Mouse (Mus musculus): Measurements from ENCODE around the gene Trmt2a.

Trmt2a gene

DNA sequence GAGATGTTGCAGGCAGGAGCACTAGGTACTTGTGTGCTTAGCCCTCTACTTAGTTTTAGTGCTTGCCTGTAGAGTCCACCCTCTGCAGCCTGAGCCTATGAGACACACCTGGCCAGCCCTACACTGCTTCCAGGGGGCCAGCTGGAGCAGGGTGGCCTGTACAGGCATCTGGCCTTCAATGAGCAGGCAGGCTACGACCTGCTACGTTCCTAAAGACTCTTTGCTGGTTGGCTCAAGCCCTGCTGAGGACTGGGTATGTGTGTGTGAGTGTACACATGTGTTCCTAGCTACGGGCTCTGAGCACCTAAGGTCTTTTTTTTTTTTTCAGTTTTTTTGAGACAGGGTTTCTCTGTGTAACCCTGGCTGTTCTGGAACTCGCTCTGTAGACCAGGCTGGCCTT is 17.0 kb upstream of the Trmt2a start:
- DNase-seq (ENCODE audit: low spot score), result no peak

DNA sequence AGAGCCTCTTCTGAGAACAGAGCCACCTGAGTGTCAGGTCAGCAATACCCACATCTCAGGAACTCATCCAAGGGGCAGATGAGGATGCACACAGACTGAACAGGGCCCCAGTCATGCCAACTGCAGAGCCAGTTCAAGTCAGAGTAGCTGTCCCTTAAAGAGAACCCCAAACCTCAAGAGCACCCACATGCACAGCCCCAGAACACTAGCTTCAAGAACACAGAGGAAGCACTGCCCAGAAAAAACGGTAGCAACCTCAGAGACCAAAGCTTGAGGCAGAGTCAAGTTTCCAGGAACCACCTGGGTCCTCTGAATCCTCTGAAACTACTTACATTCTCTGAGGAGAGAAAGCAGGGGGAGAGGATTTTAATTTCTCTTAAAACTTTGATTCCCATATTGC is 15.0 kb upstream of the Trmt2a start:
- no peak for DNase-seq (ENCODE audit: low spot score)

GRCm38 (mm10) chr16:18233919-18234670 is 14.4 kb upstream of the Trmt2a start:
- no peak for DNase-seq (ENCODE audit: low spot score)

DNA sequence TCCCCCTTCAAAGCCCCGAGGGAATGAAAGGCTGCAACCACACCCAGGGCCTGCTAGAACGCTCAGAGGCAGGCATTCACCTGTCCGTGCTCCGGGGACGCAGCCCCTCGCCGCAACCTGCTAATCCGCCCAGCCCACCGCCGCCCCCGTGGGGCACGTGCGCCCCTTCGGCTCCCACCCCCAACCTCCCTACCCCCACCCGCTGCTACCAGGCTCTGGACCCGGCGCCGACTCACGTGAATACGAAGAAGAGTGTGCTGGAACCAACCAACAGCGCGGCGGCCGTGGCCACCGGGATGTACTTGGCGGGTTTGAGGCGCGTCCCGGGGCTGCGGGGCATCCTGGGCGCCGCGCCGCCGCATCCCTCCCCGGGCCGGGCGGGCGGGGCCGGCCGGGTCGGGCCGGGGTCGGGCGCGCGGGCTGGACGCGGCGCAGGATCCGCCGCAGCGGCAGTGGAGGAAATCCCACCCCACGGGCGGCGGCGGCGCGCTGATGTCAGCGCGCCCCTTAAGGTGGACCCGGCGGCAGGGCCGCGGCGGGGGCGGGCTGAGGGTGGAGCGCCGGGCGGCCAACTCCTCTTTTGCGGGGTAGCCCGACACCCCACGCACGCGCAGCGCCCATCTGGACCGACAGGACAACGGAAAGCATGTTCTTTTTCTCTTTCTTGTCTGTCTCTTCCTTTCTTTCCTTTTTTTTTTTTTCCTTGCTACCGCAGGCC is 13.6 kb upstream of the Trmt2a start, which contains the start of gene Zdhhc8:
Gene Zdhhc8, minus strand, starts transcription at position 466 of the 718 bp plus-strand sequence.
- DNase-seq (ENCODE audit: low spot score), result peak; percentile 80

DNA sequence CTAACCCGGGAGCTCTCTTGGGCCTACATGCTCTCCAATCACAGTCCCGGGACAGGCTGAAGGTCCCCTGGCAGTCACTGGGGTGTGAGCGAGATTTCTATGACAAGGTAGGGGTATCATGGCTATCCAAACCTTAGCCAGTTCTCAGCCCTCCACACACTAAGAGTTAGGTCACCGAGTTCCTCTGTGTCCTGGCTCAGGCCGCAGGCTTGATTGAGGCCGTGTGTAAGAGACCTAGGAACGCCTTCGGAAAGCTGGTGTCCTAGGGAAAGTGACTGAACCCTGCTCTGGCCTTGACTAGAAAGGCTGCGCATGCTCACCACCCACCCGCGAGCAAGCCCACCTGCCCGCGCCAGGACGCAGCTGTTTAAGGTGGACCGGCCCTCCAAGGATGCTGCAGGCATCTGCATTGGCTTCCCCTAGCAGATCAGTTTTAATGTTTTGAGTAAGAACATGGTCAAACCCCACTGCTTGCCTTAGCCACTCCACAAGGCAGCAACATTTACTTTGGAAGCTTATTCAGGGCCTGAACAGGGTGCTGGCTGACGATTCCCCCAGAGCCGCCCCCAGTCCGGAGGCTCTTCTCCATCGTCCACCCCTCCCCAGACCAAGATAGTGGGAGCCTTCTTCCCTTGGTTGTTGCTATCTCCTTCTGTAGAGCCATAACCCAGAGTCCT is 13.0 kb upstream of the Trmt2a start:
- peak; percentile 44 for DNase-seq (ENCODE audit: low spot score)

DNA sequence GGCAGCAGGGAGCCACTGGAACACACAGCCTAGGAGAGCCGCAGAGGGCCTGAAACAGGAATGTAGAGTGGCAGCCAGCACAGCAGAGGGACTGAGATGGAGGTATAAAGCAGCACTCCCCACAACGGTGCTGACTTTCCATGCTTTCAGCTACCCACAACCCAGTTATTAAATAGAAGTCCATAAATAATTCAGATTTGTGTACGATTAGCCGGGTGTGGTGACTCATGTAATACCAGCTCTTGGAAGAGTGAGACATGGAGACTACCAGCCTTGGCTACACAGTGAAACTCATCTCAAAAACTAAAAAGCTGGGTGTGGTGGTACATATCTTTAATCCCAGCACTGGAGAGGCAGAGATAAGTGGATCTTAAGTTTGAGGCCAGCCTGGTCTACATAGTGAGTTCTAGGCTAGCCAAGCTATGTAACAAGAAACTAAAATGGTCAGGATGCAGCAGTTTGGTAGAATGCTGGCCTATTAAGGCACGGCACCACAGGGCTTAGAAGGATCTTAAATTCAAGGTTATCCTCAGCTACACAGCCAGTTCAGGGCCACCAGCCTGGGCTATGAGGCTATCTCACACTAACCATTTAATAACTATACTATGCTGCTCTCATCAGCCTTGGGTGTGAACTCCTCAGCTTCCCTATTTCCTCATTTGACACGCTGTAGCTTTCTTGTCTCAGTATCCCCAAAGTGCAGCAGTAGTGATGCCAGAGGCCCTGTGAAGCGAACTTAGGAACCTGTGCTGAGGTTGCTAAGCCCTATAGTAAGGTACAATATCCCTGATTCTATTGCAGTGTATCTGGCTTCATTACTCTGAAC is 11.6 kb upstream of the Trmt2a start:
- DNase-seq (ENCODE audit: low spot score), result no peak

DNA sequence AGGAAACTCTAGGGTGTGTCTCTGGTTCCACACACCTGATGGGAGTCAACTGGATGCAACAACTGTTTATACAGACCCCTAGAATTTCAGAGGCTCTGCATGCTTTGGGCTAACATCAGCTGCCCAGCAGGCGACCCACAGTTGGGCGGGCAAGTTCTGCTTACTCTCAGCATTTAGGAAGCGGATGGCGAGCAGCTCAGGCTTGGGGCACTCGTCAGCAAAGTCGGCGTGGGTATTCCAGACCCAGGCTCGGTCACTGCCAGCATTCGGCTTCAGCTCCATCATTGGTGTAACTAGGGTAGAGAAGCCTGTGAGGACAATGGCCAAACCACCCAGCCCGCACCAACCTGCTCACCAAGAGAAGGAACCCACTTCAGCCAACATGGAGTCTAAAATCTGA is 6.9 kb upstream of the Trmt2a start:
- DNase-seq (ENCODE audit: low spot score), result no peak

DNA sequence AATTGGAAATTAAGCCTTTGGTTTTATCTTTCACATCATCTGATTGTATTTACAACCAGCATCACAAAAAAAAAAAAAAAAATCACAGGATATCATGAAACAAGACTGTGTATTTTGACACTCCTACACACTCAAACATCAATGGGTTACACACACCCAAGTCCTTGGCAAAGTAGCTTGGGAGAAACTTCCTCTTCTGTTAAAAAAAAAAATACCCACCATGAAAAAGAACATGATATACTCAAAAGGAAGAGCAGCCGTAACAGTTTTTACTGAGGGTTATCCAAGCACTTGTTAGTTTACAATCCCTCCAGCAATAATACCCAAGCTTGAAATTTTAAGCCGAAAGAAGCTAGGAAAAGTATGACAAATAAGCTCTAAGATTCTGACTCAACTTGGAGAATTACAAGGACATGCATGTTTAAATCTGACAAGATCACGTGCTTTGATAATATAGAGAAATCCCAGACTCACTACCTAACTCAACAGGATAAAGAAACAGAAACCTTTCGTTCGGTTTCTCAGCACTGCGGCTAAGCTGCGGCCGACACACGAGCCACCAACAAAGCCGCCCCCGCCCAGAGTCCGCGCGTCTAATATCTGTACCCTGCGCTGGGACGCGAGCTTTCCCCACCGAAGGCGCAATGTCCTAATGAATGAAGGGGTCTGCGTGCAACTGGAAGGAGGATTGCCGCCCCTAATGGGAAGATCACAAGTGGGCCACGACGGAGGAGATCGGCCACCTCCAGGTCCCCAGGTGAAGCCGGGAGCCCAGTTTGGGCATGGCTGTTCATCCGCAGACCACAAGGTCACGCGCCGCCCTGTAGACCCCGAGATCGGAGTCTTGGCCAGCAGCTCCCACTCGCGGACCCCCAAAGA is 719 bp upstream of the Trmt2a start:
- no peak for DNase-seq (ENCODE audit: low spot score)

- peak; percentile 20 for DNase-seq (ENCODE audit: low spot score)
Measured at GRCm38 (mm10) chr16:18249364-18249967, 987 bp downstream of the Trmt2a start.

DNA sequence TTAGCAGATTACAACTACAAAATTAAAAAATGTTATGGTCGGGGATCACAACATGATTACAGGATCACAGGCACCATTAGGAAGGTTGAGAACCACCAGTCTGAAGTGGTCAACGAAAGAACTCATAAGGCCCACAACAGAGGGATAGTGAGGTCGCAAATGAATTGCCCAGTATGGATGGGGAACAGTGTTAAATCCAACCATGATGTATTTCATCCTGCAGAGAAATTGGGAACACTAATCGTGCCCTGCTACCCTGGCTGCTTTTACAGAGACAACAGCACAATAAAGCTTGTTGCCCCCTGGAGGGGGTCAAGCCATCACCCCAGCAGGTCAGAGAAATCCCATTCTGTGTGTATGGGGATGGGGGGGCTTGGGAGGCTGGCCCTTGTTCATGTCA is 1.8 kb downstream of the Trmt2a start:
- no peak for DNase-seq (ENCODE audit: low spot score)

- DNase-seq (ENCODE audit: low spot score), result no peak
Measured at GRCm38 (mm10) chr16:18250828-18251790, 2.6 kb downstream of the Trmt2a start.

GRCm38 (mm10) chr16:18252736-18253135 is 4.3 kb downstream of the Trmt2a start:
- DNase-seq (ENCODE audit: low spot score), result no peak

GRCm38 (mm10) chr16:18253866-18254265 is 5.4 kb downstream of the Trmt2a start:
- DNase-seq (ENCODE audit: low spot score), result no peak

- DNase-seq (ENCODE audit: low spot score), result no peak
Measured at GRCm38 (mm10) chr16:18258221-18258620, 9.7 kb downstream of the Trmt2a start, which contains the start of gene Gm49776. Gm49776 (minus strand) TSS chr16:18258321.

DNA sequence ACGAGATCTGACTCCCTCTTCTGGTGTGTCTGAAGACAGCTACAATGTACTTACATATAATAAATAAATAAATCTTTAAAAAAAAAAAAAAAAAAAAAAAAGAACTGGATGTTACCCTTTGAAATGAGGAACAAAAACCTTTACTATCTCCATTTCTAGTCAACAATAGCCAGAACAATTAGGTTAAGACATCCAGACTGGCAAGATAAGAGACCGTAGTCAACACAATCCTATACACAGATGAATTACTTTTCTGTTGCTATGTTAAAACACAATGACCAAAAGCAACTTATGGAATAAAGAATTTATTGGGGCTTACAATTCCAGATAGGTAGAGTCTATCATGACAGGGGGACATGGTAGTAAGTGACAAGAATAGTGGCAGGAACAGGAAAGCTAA is 16.5 kb downstream of the Trmt2a start:
- no peak for DNase-seq (ENCODE audit: low spot score)

DNA sequence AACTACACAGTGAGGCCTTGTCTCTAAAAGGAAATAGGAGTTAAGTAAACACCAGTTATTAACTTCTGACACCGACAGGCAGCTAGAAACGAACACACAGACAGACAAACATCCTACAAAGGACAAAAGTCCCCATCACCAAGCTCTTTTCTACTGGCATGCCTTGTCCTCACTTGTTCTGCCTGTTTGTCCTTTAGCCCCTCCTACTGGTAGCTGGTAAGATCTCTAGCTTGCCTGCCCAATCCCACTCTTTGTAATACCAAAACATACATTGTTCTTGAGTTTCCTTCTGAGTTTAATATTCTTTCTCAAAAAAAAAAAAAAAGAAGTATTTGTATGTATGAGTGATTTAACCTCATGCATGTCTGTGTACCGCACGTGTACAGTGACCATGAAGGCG is 19.7 kb downstream of the Trmt2a start:
- DNase-seq (ENCODE audit: low spot score), result no peak

GRCm38 (mm10) chr16:18275166-18275565 is 26.7 kb downstream of the Trmt2a start:
- DNase-seq (ENCODE audit: low spot score), result no peak

GRCm38 (mm10) chr16:18288166-18288565 is 39.7 kb downstream of the Trmt2a start:
- no peak for DNase-seq (ENCODE audit: low spot score)

DNA sequence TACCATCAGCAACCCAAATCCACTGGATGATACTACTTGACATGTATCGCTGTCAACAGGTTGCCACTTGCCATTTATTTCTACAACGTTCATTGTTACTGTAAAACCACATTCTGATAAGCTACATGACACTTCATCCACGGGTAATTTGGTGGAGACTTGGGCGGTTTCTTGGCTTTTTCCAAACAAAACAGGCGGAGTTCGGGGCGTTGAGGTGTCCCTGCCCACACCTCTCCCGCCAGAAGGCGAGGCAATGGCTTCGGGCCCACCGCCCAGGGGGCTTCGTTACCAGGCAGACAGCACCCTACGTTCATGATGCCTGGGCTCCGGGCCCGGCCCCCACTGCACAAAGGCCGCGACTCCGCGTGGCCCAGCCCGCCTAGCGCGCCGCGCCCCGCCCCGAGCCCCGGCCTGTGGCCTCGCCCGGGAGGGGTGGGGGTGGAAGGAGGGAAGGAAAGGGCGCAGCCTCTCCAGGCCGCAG is 40.1 kb downstream of the Trmt2a start:
- peak; percentile 80 for DNase-seq (ENCODE audit: low spot score)
